Mouse (Mus musculus): ENCODE results near the gene Muc1. TPM values are rescaled to one million over a fixed set of nuclear protein-coding genes. Genes with fewer than 3 reads are reported as not detected.

The Muc1 gene
- total and polyA plus RNA-seq, 2 experiments from 2014 or later = 0.27 to 1.3 TPM

- Histone ChIP-seq H3K9me3 (ENCODE audit: low read length) (no peaks in the 10 kb centered on the region), H3K27me3 (ENCODE audit: insufficient read depth, low read length) (no peaks in the 10 kb centered on the region), H3K4me3 (ENCODE audit: low read depth, low read length) (peak within 1 kb of the TSS; percentile 58), H3K27ac (ENCODE audit: low read depth, low read length) (peak within 1 kb of the TSS; percentile 66), H3K4me1 (ENCODE audit: insufficient read depth) (peaks cover 4% of the 10 kb centered on the region), H3K36me3 (ENCODE audit: insufficient read depth) (peaks cover 28% of the 10 kb centered on the region), H3K9ac (peak within 1 kb of the TSS; percentile 66), H3K4me2 (ENCODE audit: low read depth) (peak within 1 kb of the TSS; percentile 70)
- 24% methylated on average over 13 of the region's 13 CpGs for WGBS
- ATAC-seq (peak; percentile 94), DNase-seq (peak; percentile 96)
- TF ChIP-seq CTCF (IDR thresholded peaks at IDR 0.05; ENCODE audit: low read depth) = no peak
These were observed 26.4 kb upstream of the Muc1 start, which contains the start of gene Gba for GRCm38 (mm10) chr3:89202253-89203141. TSS of gene Gba (plus strand) at chr3:89202928.

- H3K27ac ChIP-seq (ENCODE audit: low read depth, low read length) = peak overlapping the region; percentile 66
These were observed 25.7 kb upstream of the Muc1 start for GRCm38 (mm10) chr3:89203142-89203514.

DNA sequence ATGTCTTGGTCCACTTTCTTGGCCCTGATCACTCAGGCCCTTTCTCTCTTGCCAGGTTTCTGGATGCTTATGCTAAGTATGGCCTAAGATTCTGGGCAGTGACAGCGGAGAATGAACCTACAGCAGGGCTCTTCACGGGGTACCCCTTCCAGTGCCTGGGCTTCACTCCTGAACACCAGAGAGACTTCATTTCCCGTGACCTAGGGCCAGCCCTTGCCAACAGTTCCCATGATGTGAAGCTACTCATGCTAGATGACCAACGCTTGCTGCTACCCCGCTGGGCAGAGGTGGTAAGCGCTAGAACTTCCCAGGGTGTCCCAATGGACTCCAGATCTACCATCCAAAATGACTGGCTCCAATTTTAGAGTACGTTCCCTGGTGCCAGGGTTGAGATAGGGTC is 22.8 kb upstream of the Muc1 start:
- no peak for DNase-seq
- no peaks in the 10 kb centered on the region for H3K27me3 ChIP-seq (ENCODE audit: insufficient read depth, low read length)
- no peak overlapping the region for H3K9ac ChIP-seq
- H3K27ac ChIP-seq (ENCODE audit: low read depth, low read length) = no peak overlapping the region
- peaks cover 4% of the 10 kb centered on the region for H3K4me1 ChIP-seq (ENCODE audit: insufficient read depth)
- peaks cover 52% of the 10 kb centered on the region for H3K36me3 ChIP-seq (ENCODE audit: insufficient read depth)
- H3K4me3 ChIP-seq (ENCODE audit: low read depth, low read length) = no peak overlapping the region
- no peak for ATAC-seq
- TF ChIP-seq CTCF (IDR thresholded peaks at IDR 0.05; ENCODE audit: low read depth) = no peak
- no peaks in the 10 kb centered on the region for H3K9me3 ChIP-seq (ENCODE audit: low read length)
- 88% methylated on average over 7 of the region's 7 CpGs for WGBS
- no peak overlapping the region for H3K4me2 ChIP-seq (ENCODE audit: low read depth)

More at GRCm38 (mm10) chr3:89203142-89203514, 25.7 kb upstream of the Muc1 start:
- TF ChIP-seq CTCF (IDR thresholded peaks at IDR 0.05; ENCODE audit: low read depth) = no peak
- peak overlapping the region; percentile 58 for H3K4me3 ChIP-seq (ENCODE audit: low read depth, low read length)
- peak; percentile 16; the same call in 1 of the 2 replicates for ATAC-seq
- WGBS = 22% methylated on average over 5 of the region's 5 CpGs
- H3K4me1 ChIP-seq (ENCODE audit: insufficient read depth) = peaks cover 4% of the 10 kb centered on the region
- peak overlapping the region; percentile 70 for H3K4me2 ChIP-seq (ENCODE audit: low read depth)
- no peak for DNase-seq
- no peaks in the 10 kb centered on the region for H3K27me3 ChIP-seq (ENCODE audit: insufficient read depth, low read length)
- H3K9ac ChIP-seq = peak overlapping the region; percentile 66
- H3K9me3 ChIP-seq (ENCODE audit: low read length) = no peaks in the 10 kb centered on the region
- peaks cover 34% of the 10 kb centered on the region for H3K36me3 ChIP-seq (ENCODE audit: insufficient read depth)

- 92% methylated on average over 2 of the region's 2 CpGs for WGBS
- H3K36me3 ChIP-seq (ENCODE audit: insufficient read depth) = peaks cover 52% of the 10 kb centered on the region
- no peaks in the 10 kb centered on the region for H3K9me3 ChIP-seq (ENCODE audit: low read length)
- no peak overlapping the region for H3K4me3 ChIP-seq (ENCODE audit: low read depth, low read length)
- no peak for ATAC-seq
- H3K27me3 ChIP-seq (ENCODE audit: insufficient read depth, low read length) = no peaks in the 10 kb centered on the region
- no peak overlapping the region for H3K9ac ChIP-seq
- peaks cover 4% of the 10 kb centered on the region for H3K4me1 ChIP-seq (ENCODE audit: insufficient read depth)
- H3K4me2 ChIP-seq (ENCODE audit: low read depth) = no peak overlapping the region
- H3K27ac ChIP-seq (ENCODE audit: low read depth, low read length) = no peak overlapping the region
- no peak for TF ChIP-seq CTCF (IDR thresholded peaks at IDR 0.05; ENCODE audit: low read depth)
- DNase-seq = no peak
These were observed 22.2 kb upstream of the Muc1 start for GRCm38 (mm10) chr3:89206695-89207094.

DNA sequence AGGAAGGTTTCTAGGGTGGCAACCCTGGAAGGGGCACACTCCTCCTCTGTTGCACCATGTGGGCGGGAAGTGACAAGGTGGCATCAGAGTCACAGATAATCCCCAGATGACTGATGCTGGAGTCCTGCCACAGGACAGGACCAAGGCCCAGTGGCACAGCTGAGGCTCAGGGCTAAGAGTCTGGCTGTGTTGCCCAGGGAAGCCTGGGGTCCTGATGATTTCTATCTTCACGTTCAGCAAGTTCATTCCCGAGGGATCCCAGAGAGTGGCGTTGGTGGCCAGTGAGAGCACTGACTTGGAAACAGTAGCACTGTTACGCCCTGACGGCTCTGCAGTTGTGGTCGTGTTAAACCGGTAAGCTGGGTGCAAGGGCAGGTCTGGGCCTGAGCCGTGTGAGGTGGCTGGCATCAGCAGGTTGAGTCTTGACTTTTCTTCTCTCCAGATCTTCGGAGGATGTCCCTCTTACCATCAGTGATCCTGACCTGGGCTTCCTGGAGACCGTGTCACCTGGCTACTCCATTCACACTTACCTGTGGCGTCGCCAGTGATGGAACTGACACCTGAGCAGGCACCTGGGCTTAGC is 20.7 kb upstream of the Muc1 start:
- no peak for ATAC-seq
- Histone ChIP-seq H3K27me3 (ENCODE audit: insufficient read depth, low read length) (no peaks in the 10 kb centered on the region), H3K9me3 (ENCODE audit: low read length) (no peaks in the 10 kb centered on the region), H3K27ac (ENCODE audit: low read depth, low read length) (no peak overlapping the region), H3K4me3 (ENCODE audit: low read depth, low read length) (no peak overlapping the region), H3K36me3 (ENCODE audit: insufficient read depth) (peaks cover 52% of the 10 kb centered on the region), H3K4me1 (ENCODE audit: insufficient read depth) (peaks cover 9% of the 10 kb centered on the region), H3K9ac (no peak overlapping the region), H3K4me2 (ENCODE audit: low read depth) (no peak overlapping the region)
- no peak for TF ChIP-seq CTCF (IDR thresholded peaks at IDR 0.05; ENCODE audit: low read depth)
- DNase-seq = no peak
- WGBS = 94% methylated on average over 13 of the region's 13 CpGs

DNA sequence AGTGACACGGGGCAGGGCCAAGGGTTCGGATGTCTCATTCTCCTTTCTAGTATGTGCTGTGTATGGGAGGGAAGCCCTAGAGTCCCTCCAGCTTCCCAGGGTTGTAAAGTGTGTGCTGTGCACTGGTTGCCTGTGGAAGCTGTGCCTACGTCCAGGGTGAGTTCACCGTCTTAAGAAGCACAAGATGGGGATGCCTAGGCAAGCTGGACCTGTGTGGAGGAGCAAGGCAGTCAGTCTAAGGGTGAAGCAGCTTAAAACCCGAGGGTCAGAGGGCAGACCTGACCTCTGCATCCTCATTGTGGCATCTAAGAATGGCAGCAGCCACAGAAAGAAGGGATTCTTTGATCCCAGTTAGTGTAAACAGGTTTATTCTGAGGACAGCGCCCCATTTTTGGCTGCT is 20.1 kb upstream of the Muc1 start:
- Histone ChIP-seq H3K4me1 (ENCODE audit: insufficient read depth) (peaks cover 8% of the 10 kb centered on the region), H3K27me3 (ENCODE audit: insufficient read depth, low read length) (no peaks in the 10 kb centered on the region), H3K9me3 (ENCODE audit: low read length) (no peaks in the 10 kb centered on the region), H3K36me3 (ENCODE audit: insufficient read depth) (peaks cover 52% of the 10 kb centered on the region), H3K4me3 (ENCODE audit: low read depth, low read length) (no peak overlapping the region), H3K27ac (ENCODE audit: low read depth, low read length) (no peak overlapping the region), H3K9ac (no peak overlapping the region), H3K4me2 (ENCODE audit: low read depth) (no peak overlapping the region)
- ATAC-seq = no peak
- TF ChIP-seq CTCF (IDR thresholded peaks at IDR 0.05; ENCODE audit: low read depth) = no peak
- 83% methylated on average over 6 of the region's 6 CpGs for WGBS
- DNase-seq = no peak

DNA sequence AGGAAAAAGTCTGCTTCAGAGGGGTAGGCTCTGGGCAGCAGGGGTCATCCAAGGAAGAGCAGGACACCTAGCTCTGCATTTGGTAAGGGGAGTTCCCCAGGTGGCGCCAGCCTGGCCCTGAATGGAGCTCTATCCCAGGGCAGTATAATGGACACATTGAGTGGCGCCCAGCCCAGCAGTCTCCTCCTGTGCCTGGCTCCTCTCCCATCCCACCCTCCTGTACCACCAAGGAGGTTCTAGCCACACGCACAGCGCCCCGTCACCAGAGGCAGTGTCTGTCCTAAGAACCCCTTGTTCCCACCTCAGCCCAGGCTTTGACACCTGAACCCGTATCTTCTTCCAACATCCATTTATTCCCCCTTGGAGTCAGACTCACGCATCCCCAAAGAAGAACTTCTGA is 19.1 kb upstream of the Muc1 start:
- 87% methylated on average over 7 of the region's 7 CpGs for WGBS
- no peak overlapping the region for H3K27ac ChIP-seq (ENCODE audit: low read depth, low read length)
- DNase-seq (no peak), ATAC-seq (no peak)
- H3K4me2 ChIP-seq (ENCODE audit: low read depth) = no peak overlapping the region
- H3K36me3 ChIP-seq (ENCODE audit: insufficient read depth) = peaks cover 45% of the 10 kb centered on the region
- H3K9me3 ChIP-seq (ENCODE audit: low read length) = no peaks in the 10 kb centered on the region
- H3K9ac ChIP-seq = no peak overlapping the region
- no peak overlapping the region for H3K4me3 ChIP-seq (ENCODE audit: low read depth, low read length)
- H3K4me1 ChIP-seq (ENCODE audit: insufficient read depth) = peaks cover 8% of the 10 kb centered on the region
- no peak for TF ChIP-seq CTCF (IDR thresholded peaks at IDR 0.05; ENCODE audit: low read depth)
- no peaks in the 10 kb centered on the region for H3K27me3 ChIP-seq (ENCODE audit: insufficient read depth, low read length)

Measured in forebrain, postnatal 0 days (tissue).